Mouse (Mus musculus) embryonic facial prominence, embryonic 12.5 days (tissue): ENCODE results near the gene Aldh4a1. TPM values are rescaled to one million over a fixed set of nuclear protein-coding genes. Genes with fewer than 3 reads are reported as not detected.

Source experiments
- ATAC-seq: fragments of 200-750 bp; cut with Nextera tagmentation; 2 replicates; pipeline ENCODE4 v1.8.0; 2017; ENCODE audit not compliant: insufficient number of reproducible peaks, insufficient read depth, low FRiP score, low TSS enrichment
- H3K27ac ChIP-seq: fragments of 300-500 bp; sonication (generic); 2 replicates; pipeline ENCODE4 v1.5.1; 2016; ENCODE audit warnings: mild to moderate bottlenecking
- H3K27me3 ChIP-seq: fragments of 300-500 bp; sonication (generic); 2 replicates; pipeline ENCODE4 v1.6.1; 2016; ENCODE audit warnings: mild to moderate bottlenecking, moderate library complexity
- H3K36me3 ChIP-seq: fragments of 300-500 bp; sonication (generic); 2 replicates; pipeline ENCODE4 v1.6.1; 2016; ENCODE audit warnings: mild to moderate bottlenecking
- H3K4me1 ChIP-seq: fragments of 300-500 bp; sonication (generic); 2 replicates; pipeline ENCODE4 v1.6.1; 2016
- H3K4me2 ChIP-seq: fragments of 300-500 bp; sonication (generic); replicated peaks from 2 replicates; pipeline ENCODE4 v1.6.1; 2016; ENCODE audit warnings: mild to moderate bottlenecking, moderate library complexity
- H3K4me3 ChIP-seq: fragments of 300-500 bp; sonication (generic); 2 replicates; pipeline ENCODE4 v1.5.1; 2016; ENCODE audit warnings: mild to moderate bottlenecking
- H3K9ac ChIP-seq: fragments of 300-500 bp; sonication (generic); 2 replicates; pipeline ENCODE4 v1.6.1; 2016; ENCODE audit warnings: mild to moderate bottlenecking, moderate library complexity
- H3K9me3 ChIP-seq: fragments of 300-500 bp; sonication (generic); 2 replicates; pipeline ENCODE4 v1.6.1; 2016; ENCODE audit warnings: mild to moderate bottlenecking, moderate library complexity
- WGBS: fragments of 180-500 bp; shearing (Covaris S2); methylation state at CpG from one replicate; pipeline ENCODE4 v1.1.7; 2016; 5-methylcytosine and 5-hydroxymethylcytosine counted together
- polyA plus RNA-seq: library from polyadenylated mRNA; unstranded; fragments of >200 nt; fragmentation: Nextera tagmentation; extraction: Ambion mirVana; gene quantifications from 2 replicates; pipeline ENCODE4 v1.2.1, GENCODE M21; 2016

The Aldh4a1 gene
- polyA plus RNA-seq, 1 experiment from 2014 or later: 27.1 TPM

DNA sequence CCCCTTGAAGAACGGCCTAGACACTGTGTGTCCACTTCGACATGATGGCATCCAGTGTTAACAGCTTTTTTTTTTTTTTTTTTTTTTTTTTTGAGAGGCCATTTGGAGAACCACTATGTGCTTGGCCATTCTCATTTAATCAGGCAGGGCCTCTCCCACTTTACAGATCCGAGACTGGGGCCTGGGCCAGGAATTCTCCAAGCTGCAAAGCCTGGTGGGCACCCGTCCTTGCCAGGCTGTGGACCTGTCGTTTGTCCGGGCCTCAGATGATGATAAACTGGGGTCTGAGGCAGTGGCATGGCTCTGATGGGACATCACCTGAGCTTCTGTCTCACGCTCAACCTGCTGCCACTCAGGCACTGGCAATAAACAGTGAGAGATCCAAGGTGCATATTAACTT is 29.8 kb upstream of the Aldh4a1 start:
- H3K4me2 ChIP-seq: no peak overlapping the region
- H3K9me3 ChIP-seq: no peaks in the 10 kb centered on the region
- no peak overlapping the region for H3K27ac ChIP-seq
- no peak overlapping the region for H3K9ac ChIP-seq
- 79% methylated on average over 7 of the region's 7 CpGs for WGBS
- no peaks in the 10 kb centered on the region for H3K27me3 ChIP-seq
- H3K4me1 ChIP-seq: peaks cover 53% of the 10 kb centered on the region
- ATAC-seq: no peak
- H3K36me3 ChIP-seq: no peaks in the 10 kb centered on the region
- H3K4me3 ChIP-seq: no peak overlapping the region

GRCm38 (mm10) chr4:139593383-139593782 is 29.3 kb upstream of the Aldh4a1 start:
- Histone ChIP-seq H3K36me3 (no peaks in the 10 kb centered on the region), H3K27me3 (no peaks in the 10 kb centered on the region), H3K4me3 (no peak overlapping the region), H3K4me2 (no peak overlapping the region), H3K9ac (no peak overlapping the region), H3K9me3 (no peaks in the 10 kb centered on the region), H3K4me1 (peaks cover 57% of the 10 kb centered on the region), H3K27ac (no peak overlapping the region)
- no peak for ATAC-seq
- 56% methylated on average over 6 of the region's 6 CpGs for WGBS

GRCm38 (mm10) chr4:139594062-139594461 is 28.6 kb upstream of the Aldh4a1 start:
- no peak overlapping the region for H3K9ac ChIP-seq
- no peak for ATAC-seq
- H3K27ac ChIP-seq: no peak overlapping the region
- 17% methylated on average over 3 of the region's 3 CpGs for WGBS
- no peaks in the 10 kb centered on the region for H3K36me3 ChIP-seq
- H3K9me3 ChIP-seq: no peaks in the 10 kb centered on the region
- no peak overlapping the region for H3K4me2 ChIP-seq
- H3K4me1 ChIP-seq: peaks cover 64% of the 10 kb centered on the region
- H3K27me3 ChIP-seq: no peaks in the 10 kb centered on the region
- H3K4me3 ChIP-seq: no peak overlapping the region

- peak overlapping the region; percentile 93 for H3K27ac ChIP-seq
- no peak for ATAC-seq
- H3K4me3 ChIP-seq: 0 out of 2 replicates have a peak overlapping the region, but pooled peaks have one; percentile 1
- 15% methylated on average over 9 of the region's 9 CpGs for WGBS
- no peaks in the 10 kb centered on the region for H3K27me3 ChIP-seq
- H3K4me2 ChIP-seq: no peak overlapping the region
- H3K4me1 ChIP-seq: peaks cover 68% of the 10 kb centered on the region
- H3K9me3 ChIP-seq: no peaks in the 10 kb centered on the region
- H3K9ac ChIP-seq: no peak overlapping the region
- H3K36me3 ChIP-seq: no peaks in the 10 kb centered on the region
Measured at GRCm38 (mm10) chr4:139596715-139597114, 26.0 kb upstream of the Aldh4a1 start.

DNA sequence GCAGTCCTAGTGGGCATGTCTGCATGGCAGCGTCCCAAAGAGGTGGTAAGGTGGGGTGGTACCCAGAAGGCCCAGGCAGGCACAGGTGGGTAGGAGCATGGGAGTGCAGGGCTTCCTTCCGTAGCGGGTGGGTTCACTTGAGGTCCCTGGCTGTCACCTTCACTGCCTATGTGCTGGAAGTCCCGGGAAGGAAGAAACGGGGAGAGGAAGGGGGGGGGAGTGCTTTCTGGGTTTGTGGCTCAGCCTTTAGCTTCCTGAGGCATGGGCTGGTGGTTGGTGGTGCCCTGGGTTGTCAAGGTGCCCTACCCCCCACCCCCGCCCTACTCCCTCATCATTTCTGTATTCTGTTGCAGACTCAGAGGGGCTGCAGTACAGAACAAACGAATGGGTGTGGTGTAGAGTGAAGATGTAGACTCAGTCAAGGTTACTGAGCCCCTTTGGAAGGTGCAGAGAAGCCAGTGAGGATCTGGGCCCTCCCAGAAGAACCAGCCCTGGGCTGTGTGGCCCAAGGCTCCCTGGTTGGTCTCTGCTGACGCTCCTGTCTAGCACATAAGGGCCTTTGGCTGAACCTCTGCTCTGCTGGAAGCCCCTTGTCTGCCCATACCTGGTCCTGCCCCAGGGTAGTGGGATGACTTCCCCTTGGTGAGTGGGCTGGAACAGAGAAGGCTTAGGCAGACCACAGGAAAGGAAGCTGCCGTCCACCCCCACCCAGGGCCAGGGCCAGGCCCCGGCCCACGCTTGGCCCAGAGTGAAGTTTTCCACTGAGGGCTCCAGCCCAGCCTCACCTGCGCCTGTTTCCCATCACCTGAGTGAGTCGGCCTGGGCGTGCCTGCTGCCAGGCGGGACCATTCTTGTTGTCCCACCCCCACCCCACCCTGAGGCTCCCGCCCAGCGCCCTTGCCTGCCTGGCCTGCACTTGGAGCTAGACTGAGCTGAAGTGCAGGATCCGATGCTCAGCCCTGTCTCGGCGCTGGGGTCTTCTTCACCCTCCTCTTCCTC is 25.1 kb upstream of the Aldh4a1 start:
- Histone ChIP-seq H3K27me3 (no peaks in the 10 kb centered on the region), H3K4me3 (no peak overlapping the region), H3K9ac (peak overlapping the region; percentile 15; the same call in 1 of the 2 replicates), H3K4me2 (peak overlapping the region; percentile 17; the same call in 1 of the 2 replicates), H3K27ac (peak overlapping the region; percentile 93), H3K36me3 (no peaks in the 10 kb centered on the region), H3K9me3 (no peaks in the 10 kb centered on the region), H3K4me1 (peaks cover 77% of the 10 kb centered on the region)
- WGBS: 41% methylated on average over 20 of the region's 20 CpGs
- ATAC-seq: no peak

DNA sequence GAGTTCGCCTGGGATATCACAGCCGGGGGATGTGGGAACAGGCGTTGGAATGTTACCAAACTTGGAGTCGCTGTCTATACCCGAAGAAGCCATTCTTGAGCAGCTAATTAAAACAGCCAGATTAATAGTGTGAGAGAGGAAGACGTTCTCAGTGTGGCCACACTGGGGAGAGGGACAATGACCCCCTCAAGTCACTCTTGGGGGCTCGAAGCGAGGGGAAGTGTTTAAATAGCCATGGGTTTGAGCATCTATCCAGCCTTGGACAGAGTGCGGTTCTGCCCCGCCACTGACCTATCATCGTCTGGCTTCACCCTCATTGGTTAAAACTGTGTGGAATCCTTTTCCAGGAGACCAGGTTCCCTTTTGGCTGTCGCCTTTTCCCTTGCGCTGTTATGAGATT is 24.3 kb upstream of the Aldh4a1 start:
- H3K9ac ChIP-seq: no peak overlapping the region
- H3K27ac ChIP-seq: peak overlapping the region; percentile 93
- no peaks in the 10 kb centered on the region for H3K36me3 ChIP-seq
- H3K9me3 ChIP-seq: no peaks in the 10 kb centered on the region
- no peak for ATAC-seq
- 24% methylated on average over 13 of the region's 13 CpGs for WGBS
- H3K4me3 ChIP-seq: no peak overlapping the region
- peak overlapping the region; percentile 42 for H3K4me2 ChIP-seq
- no peaks in the 10 kb centered on the region for H3K27me3 ChIP-seq
- peaks cover 78% of the 10 kb centered on the region for H3K4me1 ChIP-seq

DNA sequence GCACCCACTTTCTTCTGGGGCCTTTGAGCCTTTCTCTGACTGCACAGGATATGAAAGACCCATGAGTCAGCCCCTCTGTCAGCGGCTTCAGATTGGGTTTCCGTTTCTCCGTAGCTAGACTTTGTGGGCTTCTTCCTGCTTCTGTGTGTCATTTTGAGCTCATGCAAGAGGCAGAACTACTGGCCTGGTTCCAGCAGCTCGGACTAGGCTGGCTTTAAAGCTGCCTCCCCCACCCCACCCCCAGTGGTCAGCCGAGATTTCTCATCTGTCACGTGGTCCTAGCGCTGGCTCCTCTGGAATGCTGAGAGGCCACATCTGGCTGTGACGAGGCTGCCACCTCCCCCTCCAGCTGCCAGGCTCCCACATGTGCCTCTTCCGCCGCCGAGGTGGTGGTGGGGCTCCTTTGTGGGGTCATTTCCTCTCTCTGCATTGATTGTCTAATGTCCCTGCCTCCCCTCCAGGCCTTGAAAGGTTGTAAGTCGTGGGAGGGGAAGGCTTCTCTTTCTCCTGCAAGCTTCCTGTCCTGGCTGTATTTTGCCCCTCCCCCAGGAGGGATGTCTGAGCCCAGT is 23.6 kb upstream of the Aldh4a1 start:
- Histone ChIP-seq H3K4me2 (peak overlapping the region; percentile 42), H3K36me3 (no peaks in the 10 kb centered on the region), H3K27me3 (no peaks in the 10 kb centered on the region), H3K9me3 (no peaks in the 10 kb centered on the region), H3K4me3 (peak overlapping the region; percentile 4; the same call in 1 of the 2 replicates), H3K27ac (peak overlapping the region; percentile 93), H3K4me1 (peaks cover 76% of the 10 kb centered on the region), H3K9ac (peak overlapping the region; percentile 17; the same call in 1 of the 2 replicates)
- ATAC-seq: peak; percentile 37; the same call in 1 of the 2 replicates
- 0% methylated on average over 12 of the region's 12 CpGs for WGBS

GRCm38 (mm10) chr4:139601519-139602356 is 20.9 kb upstream of the Aldh4a1 start:
- 54% methylated on average over 7 of the region's 7 CpGs for WGBS
- no peak overlapping the region for H3K9ac ChIP-seq
- peaks cover 52% of the 10 kb centered on the region for H3K4me1 ChIP-seq
- no peaks in the 10 kb centered on the region for H3K9me3 ChIP-seq
- no peak for ATAC-seq
- no peak overlapping the region for H3K4me3 ChIP-seq
- H3K27ac ChIP-seq: peak overlapping the region; percentile 74
- no peak overlapping the region for H3K4me2 ChIP-seq
- peaks cover 3% of the 10 kb centered on the region; the same call in 1 of the 2 replicates for H3K36me3 ChIP-seq
- no peaks in the 10 kb centered on the region for H3K27me3 ChIP-seq

GRCm38 (mm10) chr4:139602357-139603244 is 20.1 kb upstream of the Aldh4a1 start, which contains the start of gene Gm21969:
Gm21969 (plus strand) TSS chr4:139603186.
- ATAC-seq: no peak
- Histone ChIP-seq H3K27me3 (no peaks in the 10 kb centered on the region), H3K36me3 (peaks cover 9% of the 10 kb centered on the region; the same call in 1 of the 2 replicates), H3K9me3 (no peaks in the 10 kb centered on the region), H3K9ac (no peak within 1 kb of the TSS), H3K4me2 (no peak within 1 kb of the TSS), H3K4me1 (peaks cover 44% of the 10 kb centered on the region), H3K4me3 (no peak within 1 kb of the TSS), H3K27ac (peak within 1 kb of the TSS; percentile 74)
- 54% methylated on average over 14 of the region's 14 CpGs for WGBS

GRCm38 (mm10) chr4:139605216-139605615 is 17.4 kb upstream of the Aldh4a1 start:
- Histone ChIP-seq H3K9ac (no peak overlapping the region), H3K4me3 (no peak overlapping the region), H3K36me3 (peaks cover 12% of the 10 kb centered on the region), H3K4me1 (peaks cover 18% of the 10 kb centered on the region), H3K27me3 (no peaks in the 10 kb centered on the region), H3K27ac (no peak overlapping the region), H3K4me2 (no peak overlapping the region), H3K9me3 (no peaks in the 10 kb centered on the region)
- ATAC-seq: no peak
- 90% methylated on average over 11 of the region's 11 CpGs for WGBS
